Mouse (Mus musculus): ENCODE results near the gene Acp1. TPM values are rescaled to one million over a fixed set of nuclear protein-coding genes. Genes with fewer than 3 reads are reported as not detected.

Gene Acp1
- polyA plus RNA-seq, 1 experiment from 2014 or later = 107 TPM

- Histone ChIP-seq H3K9ac (no peak overlapping the region), H3K9me3 (no peaks in the 10 kb centered on the region), H3K27me3 (replicated peaks) (no peaks in the 10 kb centered on the region), H3K36me3 (no peaks in the 10 kb centered on the region), H3K4me3 (no peak overlapping the region), H3K27ac (replicated peaks) (no peak overlapping the region), H3K4me1 (no peaks in the 10 kb centered on the region), H3K4me2 (no peak overlapping the region)
- no peak for ATAC-seq (ENCODE audit: extremely low read depth, insufficient number of reproducible peaks, low FRiP score, low TSS enrichment)
- 83% methylated on average over 5 of the region's 5 CpGs for WGBS
Measured at GRCm38 (mm10) chr12:30856172-30856571, 55.2 kb downstream of the Acp1 start.

GRCm38 (mm10) chr12:30855442-30856159 is 55.8 kb downstream of the Acp1 start:
- Histone ChIP-seq H3K36me3 (no peaks in the 10 kb centered on the region), H3K27ac (replicated peaks) (no peak overlapping the region), H3K9me3 (no peaks in the 10 kb centered on the region), H3K4me3 (no peak overlapping the region), H3K4me1 (no peaks in the 10 kb centered on the region), H3K4me2 (no peak overlapping the region), H3K27me3 (replicated peaks) (no peaks in the 10 kb centered on the region), H3K9ac (no peak overlapping the region)
- WGBS = 71% methylated on average over 6 of the region's 6 CpGs
- no peak for ATAC-seq (ENCODE audit: extremely low read depth, insufficient number of reproducible peaks, low FRiP score, low TSS enrichment)

GRCm38 (mm10) chr12:30851871-30852270 is 59.5 kb downstream of the Acp1 start:
- Histone ChIP-seq H3K9me3 (no peaks in the 10 kb centered on the region), H3K9ac (no peak overlapping the region), H3K36me3 (no peaks in the 10 kb centered on the region), H3K27me3 (replicated peaks) (no peaks in the 10 kb centered on the region), H3K27ac (replicated peaks) (no peak overlapping the region), H3K4me3 (no peak overlapping the region), H3K4me1 (no peaks in the 10 kb centered on the region), H3K4me2 (no peak overlapping the region)
- no peak for ATAC-seq (ENCODE audit: extremely low read depth, insufficient number of reproducible peaks, low FRiP score, low TSS enrichment)
- 81% methylated on average over 6 of the region's 6 CpGs for WGBS

GRCm38 (mm10) chr12:30850902-30851301 is 60.5 kb downstream of the Acp1 start:
- WGBS = 42% methylated on average over 2 of the region's 2 CpGs
- no peak for ATAC-seq (ENCODE audit: extremely low read depth, insufficient number of reproducible peaks, low FRiP score, low TSS enrichment)
- H3K27me3 ChIP-seq (replicated peaks) = no peaks in the 10 kb centered on the region
- H3K4me2 ChIP-seq = no peak overlapping the region
- no peak overlapping the region for H3K4me3 ChIP-seq
- H3K36me3 ChIP-seq = no peaks in the 10 kb centered on the region
- H3K9me3 ChIP-seq = no peaks in the 10 kb centered on the region
- no peak overlapping the region for H3K9ac ChIP-seq
- H3K27ac ChIP-seq (replicated peaks) = no peak overlapping the region
- no peaks in the 10 kb centered on the region for H3K4me1 ChIP-seq

- H3K4me1 ChIP-seq = no peaks in the 10 kb centered on the region
- H3K27ac ChIP-seq (replicated peaks) = no peak overlapping the region
- no peak overlapping the region for H3K9ac ChIP-seq
- 73% methylated on average over 1 of the region's 1 CpGs for WGBS
- H3K9me3 ChIP-seq = no peaks in the 10 kb centered on the region
- H3K36me3 ChIP-seq = no peaks in the 10 kb centered on the region
- H3K27me3 ChIP-seq (replicated peaks) = no peaks in the 10 kb centered on the region
- no peak for ATAC-seq (ENCODE audit: extremely low read depth, insufficient number of reproducible peaks, low FRiP score, low TSS enrichment)
- H3K4me2 ChIP-seq = no peak overlapping the region
- H3K4me3 ChIP-seq = no peak overlapping the region
Measured at GRCm38 (mm10) chr12:30848521-30848920, 62.9 kb downstream of the Acp1 start.

Other genes with a start within 250 kb of the Acp1 start
- 0.15 and 0.28 TPM in 2 replicates for gene Alkal2, start 27.3 kb downstream of the Acp1 start, polyA plus RNA-seq (2015; fragmentation: Nextera tagmentation; extraction: Ambion mirVana)
- 7.5 and 8.1 TPM in 2 replicates for gene Sh3yl1, start 79 bp upstream of the Acp1 start, polyA plus RNA-seq (2015; fragmentation: Nextera tagmentation; extraction: Ambion mirVana)
- 1.4 and 1.6 TPM in 2 replicates for gene Fam110c, start 162.3 kb upstream of the Acp1 start, polyA plus RNA-seq (2015; fragmentation: Nextera tagmentation; extraction: Ambion mirVana)

Measured in heart, embryonic 13.5 days (tissue).